Mouse (Mus musculus) erythroblast, embryonic 14.5 days (primary cell): Measurements from ENCODE around the gene Vav3.

Experiments
- GATA1 ChIP-seq: IDR thresholded peaks from 2 replicates; pipeline ENCODE4 v1.6.1; 2012; ENCODE audit warnings: low read length, inconsistent platforms, mixed read lengths
- TAL1 ChIP-seq: IDR thresholded peaks from 3 replicates; pipeline ENCODE4 v1.6.1; 2012; ENCODE audit warnings: low read length, inconsistent platforms, mixed read lengths

- TF ChIP-seq TAL1, result no peak
- TF ChIP-seq GATA1, result no peak
Measured at GRCm38 (mm10) chr3:109308468-109308867, 32.0 kb upstream of the Vav3 start.
